ENCODE assay signal across 14 mouse cellular contexts in genomic region chr19:40662727-40663126, GRCm38 (mm10). TPM values are rescaled to one million over a fixed set of nuclear protein-coding genes. Genes with fewer than 3 reads are reported as not detected.
DNase-seq lines count a peak whose midpoint lies in the region; ATAC-seq and TF ChIP-seq lines count a peak whose summit lies in the region.
"Had no signal": no experiment of that assay in that cellular context is flagged by ENCODE, and none has a peak within 500 bp of the region (broad histone marks: within the 10 kb centered on the region; RNA-seq: fewer than 3 reads in every experiment).

No protein-coding gene starts in this region.

- no peak for ATAC-seq in hindbrain, postnatal 0 days
- ATAC-seq in hindbrain, embryonic 13.5 days (ENCODE audit: low FRiP score) = no peak
- no peak for ATAC-seq in neural tube, embryonic 13.5 days (ENCODE audit: low read depth)
- no peak for ATAC-seq in forebrain, postnatal 0 days

- H3K27me3 ChIP-seq in hindbrain, postnatal 0 days (ENCODE audit: insufficient read depth, low read length) = no peaks in the 10 kb centered on the region
- H3K27me3 ChIP-seq in hindbrain, embryonic 13.5 days = 0 out of 2 replicates have a peak, but pooled peaks cover 2% of the 10 kb centered on the region
- H3K27me3 ChIP-seq in neural tube, embryonic 13.5 days = no peaks in the 10 kb centered on the region
- no peaks in the 10 kb centered on the region for H3K27me3 ChIP-seq in forebrain, postnatal 0 days (ENCODE audit: insufficient read depth, low read length)
- H3K27me3 ChIP-seq: heart, embryonic 15.5 days had no signal

- no peak for DNase-seq in hindbrain, postnatal 0 days (ENCODE audit: low spot score)
- DNase-seq in neural tube, embryonic 10.5 days (ENCODE audit: extremely low spot score, low spot score) = no peak
- DNase-seq in lung, postnatal 14 days = peak; percentile 32
- no peak for DNase-seq in forebrain, postnatal 0 days
- no peak for DNase-seq in urinary bladder, postnatal 25 days (ENCODE audit: low spot score)
- DNase-seq: cerebellum, adult 9-11 months; gastrocnemius, postnatal 14 days; layer of hippocampus, adult 9-11 months; midbrain, embryonic 14.5 days; right cerebral cortex, postnatal 14 days had no signal

- 0 out of 2 replicates have a peak, but pooled peaks cover 10% of the 10 kb centered on the region for H3K4me1 ChIP-seq in hindbrain, postnatal 0 days (ENCODE audit: insufficient read depth, low read length)
- H3K4me1 ChIP-seq in hindbrain, embryonic 13.5 days (replicated peaks) = peaks cover 36% of the 10 kb centered on the region
- H3K4me1 ChIP-seq in neural tube, embryonic 13.5 days (replicated peaks) = peaks cover 50% of the 10 kb centered on the region
- no peaks in the 10 kb centered on the region for H3K4me1 ChIP-seq in forebrain, postnatal 0 days (ENCODE audit: insufficient read depth)

- H3K27ac ChIP-seq in hindbrain, postnatal 0 days = no peak overlapping the region
- H3K27ac ChIP-seq in hindbrain, embryonic 13.5 days = no peak overlapping the region
- no peak overlapping the region for H3K27ac ChIP-seq in neural tube, embryonic 13.5 days (replicated peaks)
- H3K27ac ChIP-seq in forebrain, postnatal 0 days (ENCODE audit: low read depth, low read length) = no peak overlapping the region; the same call in 1 of the 2 replicates
- H3K27ac ChIP-seq: heart, embryonic 15.5 days; limb, embryonic 13.5 days had no signal

- peak overlapping the region; percentile 25; the same call in 1 of the 2 replicates for H3K4me2 ChIP-seq in hindbrain, postnatal 0 days (ENCODE audit: low read depth, low read length)
- H3K4me2 ChIP-seq in hindbrain, embryonic 13.5 days = no peak overlapping the region
- H3K4me2 ChIP-seq in neural tube, embryonic 13.5 days = peak overlapping the region; percentile 65
- no peak overlapping the region for H3K4me2 ChIP-seq in forebrain, postnatal 0 days (ENCODE audit: low read depth)
- H3K4me2 ChIP-seq: limb, embryonic 13.5 days had no signal

- no peaks in the 10 kb centered on the region for H3K9me3 ChIP-seq in hindbrain, postnatal 0 days (ENCODE audit: low read length)
- no peaks in the 10 kb centered on the region for H3K9me3 ChIP-seq in hindbrain, embryonic 13.5 days
- no peaks in the 10 kb centered on the region for H3K9me3 ChIP-seq in neural tube, embryonic 13.5 days
- no peaks in the 10 kb centered on the region for H3K9me3 ChIP-seq in forebrain, postnatal 0 days (ENCODE audit: low read length)
- H3K9me3 ChIP-seq: heart, embryonic 15.5 days; limb, embryonic 13.5 days had no signal

- no peak for TF ChIP-seq CTCF in hindbrain, postnatal 0 days (IDR thresholded peaks at IDR 0.05; ENCODE audit: low read depth)
- TF ChIP-seq CTCF in forebrain, postnatal 0 days (IDR thresholded peaks at IDR 0.05; ENCODE audit: low read depth) = no peak

- 60% methylated on average over 2 of the region's 2 CpGs for WGBS in hindbrain, postnatal 0 days
- 75% methylated on average over 2 of the region's 2 CpGs for WGBS in hindbrain, embryonic 13.5 days
- WGBS in neural tube, embryonic 13.5 days = 87% methylated on average over 2 of the region's 2 CpGs
- 56% methylated on average over 2 of the region's 2 CpGs for WGBS in forebrain, postnatal 0 days

- no peak overlapping the region for H3K9ac ChIP-seq in hindbrain, postnatal 0 days (replicated peaks; ENCODE audit: low read length)
- H3K9ac ChIP-seq in hindbrain, embryonic 13.5 days = no peak overlapping the region
- H3K9ac ChIP-seq in neural tube, embryonic 13.5 days = no peak overlapping the region
- no peak overlapping the region for H3K9ac ChIP-seq in forebrain, postnatal 0 days
- H3K9ac ChIP-seq: heart, embryonic 15.5 days; limb, embryonic 13.5 days had no signal

- no peak overlapping the region for H3K4me3 ChIP-seq in hindbrain, postnatal 0 days (ENCODE audit: low read length)
- no peak overlapping the region for H3K4me3 ChIP-seq in hindbrain, embryonic 13.5 days
- no peak overlapping the region for H3K4me3 ChIP-seq in neural tube, embryonic 13.5 days
- no peak overlapping the region for H3K4me3 ChIP-seq in forebrain, postnatal 0 days (ENCODE audit: low read depth, low read length)
- H3K4me3 ChIP-seq: heart, embryonic 15.5 days; limb, embryonic 13.5 days had no signal

- no peaks in the 10 kb centered on the region for H3K36me3 ChIP-seq in hindbrain, postnatal 0 days (ENCODE audit: insufficient read depth, low read length)
- no peaks in the 10 kb centered on the region for H3K36me3 ChIP-seq in hindbrain, embryonic 13.5 days
- no peaks in the 10 kb centered on the region for H3K36me3 ChIP-seq in neural tube, embryonic 13.5 days
- no peaks in the 10 kb centered on the region for H3K36me3 ChIP-seq in forebrain, postnatal 0 days (ENCODE audit: insufficient read depth)
- H3K36me3 ChIP-seq: heart, embryonic 15.5 days; limb, embryonic 13.5 days had no signal

RNA-seq across cellular contexts. Expression of gene Entpd1, which starts 50.6 kb away (rescaled TPM):
- total RNA-seq in hindbrain, postnatal 0 days (2014; rRNA removed) = 8.2 and 12.4 TPM in 2 replicates
- 6.9 and 7.2 TPM in 2 replicates for polyA plus RNA-seq in hindbrain, postnatal 0 days (2015; fragmentation: Nextera tagmentation; extraction: Ambion mirVana)
- polyA plus RNA-seq in hindbrain, embryonic 13.5 days (2015; fragmentation: Nextera tagmentation; extraction: Ambion mirVana) = 8.3 and 9.1 TPM in 2 replicates
- polyA plus RNA-seq in neural tube, embryonic 13.5 days (2015; fragmentation: Nextera tagmentation; extraction: Ambion mirVana) = 8.1 and 10.7 TPM in 2 replicates
- total RNA-seq in forebrain, postnatal 0 days (2014; rRNA removed) = 6.3 and 12.5 TPM in 2 replicates
- 5.1 and 6.1 TPM in 2 replicates for polyA plus RNA-seq in forebrain, postnatal 0 days (2015; fragmentation: Nextera tagmentation; extraction: Ambion mirVana)

RNA-seq across cellular contexts. Expression of gene Tctn3, which starts 50.7 kb away (rescaled TPM):
- 32.9 and 39.4 TPM in 2 replicates for total RNA-seq in hindbrain, postnatal 0 days (2014; rRNA removed)
- polyA plus RNA-seq in hindbrain, postnatal 0 days (2015; fragmentation: Nextera tagmentation; extraction: Ambion mirVana) = 13.6 and 14.4 TPM in 2 replicates
- 14.1 and 14.8 TPM in 2 replicates for polyA plus RNA-seq in hindbrain, embryonic 13.5 days (2015; fragmentation: Nextera tagmentation; extraction: Ambion mirVana)
- polyA plus RNA-seq in neural tube, embryonic 13.5 days (2015; fragmentation: Nextera tagmentation; extraction: Ambion mirVana) = 8.2 and 10.6 TPM in 2 replicates
- total RNA-seq in forebrain, postnatal 0 days (2014; rRNA removed) = 25.6 and 28.0 TPM in 2 replicates
- 12.3 and 15.1 TPM in 2 replicates for polyA plus RNA-seq in forebrain, postnatal 0 days (2015; fragmentation: Nextera tagmentation; extraction: Ambion mirVana)

Comparison
In these comparisons a context has a peak if more than half of its experiments do, and no peak if none do; other contexts are left out.
1. H3K4me2 ChIP-seq: peak in hindbrain, postnatal 0 days (single experiment) and neural tube, embryonic 13.5 days (single experiment); none in hindbrain, embryonic 13.5 days (single experiment) and forebrain, postnatal 0 days (single experiment).